Comparison of ENCODE assay signal across 10 mouse cellular contexts in the genomic region with DNA sequence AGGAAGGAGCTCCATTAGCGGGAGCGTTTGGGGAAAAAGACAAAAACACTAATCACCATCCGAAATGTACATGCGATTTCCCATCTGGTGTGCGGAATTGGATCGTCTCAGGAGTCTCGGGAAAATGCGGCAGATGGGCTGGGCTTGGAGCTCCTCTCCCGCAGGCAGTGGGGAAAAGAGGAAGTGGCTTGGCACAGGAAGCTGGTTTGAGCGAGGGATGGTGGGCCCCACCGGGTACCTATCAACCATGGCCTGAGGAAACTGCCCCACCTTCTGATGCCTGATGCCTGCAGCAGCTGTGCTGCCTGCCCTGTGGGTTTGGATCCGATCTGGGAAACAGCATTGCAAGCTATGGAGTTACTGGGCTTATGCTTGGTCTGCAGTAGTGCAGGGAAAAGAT. TPM values are rescaled to one million over a fixed set of nuclear protein-coding genes. Genes with fewer than 3 reads are reported as not detected.
A peak's percentile ranks its signal among the peaks of the same experiment; 100 is the strongest.
DNase-seq lines count a peak whose midpoint lies in the region; ATAC-seq and TF ChIP-seq lines count a peak whose summit lies in the region.
"Had no signal": no experiment of that assay in that cellular context is flagged by ENCODE, and none has a peak within 500 bp of the region (broad histone marks: within the 10 kb centered on the region; RNA-seq: fewer than 3 reads in every experiment).

No protein-coding gene starts in this region.

- H3K4me3 ChIP-seq in forebrain, embryonic 13.5 days = no peak overlapping the region
- H3K4me3 ChIP-seq in forebrain, embryonic 12.5 days (replicated peaks) = no peak overlapping the region
- H3K4me3 ChIP-seq in hindbrain, postnatal 0 days (ENCODE audit: low read length) = no peak overlapping the region
- H3K4me3 ChIP-seq in neural tube, embryonic 13.5 days = no peak overlapping the region

- TF ChIP-seq CTCF in hindbrain, postnatal 0 days (IDR thresholded peaks at IDR 0.05; ENCODE audit: low read depth) = no peak

- H3K27me3 ChIP-seq in forebrain, embryonic 13.5 days = peaks cover 45% of the 10 kb centered on the region
- peaks cover 79% of the 10 kb centered on the region for H3K27me3 ChIP-seq in forebrain, embryonic 12.5 days
- 0 out of 2 replicates have a peak, but pooled peaks cover 7% of the 10 kb centered on the region for H3K27me3 ChIP-seq in hindbrain, postnatal 0 days (ENCODE audit: insufficient read depth, low read length)
- H3K27me3 ChIP-seq in neural tube, embryonic 13.5 days = peaks cover 42% of the 10 kb centered on the region

- no peak overlapping the region for H3K4me2 ChIP-seq in forebrain, embryonic 13.5 days
- no peak overlapping the region for H3K4me2 ChIP-seq in forebrain, embryonic 12.5 days
- no peak overlapping the region for H3K4me2 ChIP-seq in hindbrain, postnatal 0 days (ENCODE audit: low read depth, low read length)
- H3K4me2 ChIP-seq in neural tube, embryonic 13.5 days = no peak overlapping the region

- H3K9me3 ChIP-seq in forebrain, embryonic 13.5 days (replicated peaks) = no peaks in the 10 kb centered on the region
- no peaks in the 10 kb centered on the region for H3K9me3 ChIP-seq in forebrain, embryonic 12.5 days
- H3K9me3 ChIP-seq in hindbrain, postnatal 0 days (ENCODE audit: low read length) = no peaks in the 10 kb centered on the region
- H3K9me3 ChIP-seq in neural tube, embryonic 13.5 days = no peaks in the 10 kb centered on the region

- no peaks in the 10 kb centered on the region for H3K36me3 ChIP-seq in forebrain, embryonic 13.5 days (ENCODE audit: poor library complexity, severe bottlenecking)
- no peaks in the 10 kb centered on the region for H3K36me3 ChIP-seq in forebrain, embryonic 12.5 days (replicated peaks)
- no peaks in the 10 kb centered on the region for H3K36me3 ChIP-seq in hindbrain, postnatal 0 days (ENCODE audit: insufficient read depth, low read length)
- H3K36me3 ChIP-seq in neural tube, embryonic 13.5 days = no peaks in the 10 kb centered on the region

- peak; percentile 72; the same call in 1 of the 2 replicates for ATAC-seq in forebrain, embryonic 13.5 days
- no peak for ATAC-seq in forebrain, embryonic 12.5 days (ENCODE audit: low FRiP score)
- ATAC-seq in hindbrain, postnatal 0 days = 0 out of 2 replicates have a peak, but pooled peaks have one; percentile 38
- ATAC-seq in neural tube, embryonic 13.5 days (ENCODE audit: low read depth) = peak; percentile 61; the same call in 1 of the 2 replicates

- H3K9ac ChIP-seq in forebrain, embryonic 13.5 days = no peak overlapping the region
- H3K9ac ChIP-seq in forebrain, embryonic 12.5 days = no peak overlapping the region
- H3K9ac ChIP-seq in hindbrain, postnatal 0 days (replicated peaks; ENCODE audit: low read length) = no peak overlapping the region
- no peak overlapping the region for H3K9ac ChIP-seq in neural tube, embryonic 13.5 days
- H3K9ac ChIP-seq: liver, embryonic 14.5 days had no signal

- peaks cover 31% of the 10 kb centered on the region for H3K4me1 ChIP-seq in forebrain, embryonic 13.5 days
- peaks cover 28% of the 10 kb centered on the region for H3K4me1 ChIP-seq in forebrain, embryonic 12.5 days
- H3K4me1 ChIP-seq in hindbrain, postnatal 0 days (ENCODE audit: insufficient read depth, low read length) = peaks cover 10% of the 10 kb centered on the region; the same call in 1 of the 2 replicates
- peaks cover 38% of the 10 kb centered on the region for H3K4me1 ChIP-seq in neural tube, embryonic 13.5 days (replicated peaks)

- peak; percentile 30 for DNase-seq in ZHBTc4 (ENCODE audit: low read depth, low spot score)
- DNase-seq in hindbrain, postnatal 0 days (ENCODE audit: low spot score) = peak; percentile 76
- no peak for DNase-seq in kidney, postnatal 14 days
- DNase-seq in thymus, postnatal 36 days = no peak
- DNase-seq in ovary, postnatal 14 days (ENCODE audit: low spot score) = no peak
- DNase-seq: kidney, postnatal 36 days had no signal

- WGBS in forebrain, embryonic 13.5 days = 27% methylated on average over 12 of the region's 12 CpGs
- WGBS in forebrain, embryonic 12.5 days = 38% methylated on average over 12 of the region's 12 CpGs
- 21% methylated on average over 12 of the region's 12 CpGs for WGBS in hindbrain, postnatal 0 days
- WGBS in neural tube, embryonic 13.5 days = 16% methylated on average over 12 of the region's 12 CpGs

- peak overlapping the region; percentile 54 for H3K27ac ChIP-seq in forebrain, embryonic 13.5 days
- no peak overlapping the region for H3K27ac ChIP-seq in forebrain, embryonic 12.5 days
- H3K27ac ChIP-seq in hindbrain, postnatal 0 days = no peak overlapping the region
- peak overlapping the region; percentile 54; the same call in 1 of the 2 replicates for H3K27ac ChIP-seq in neural tube, embryonic 13.5 days (replicated peaks)
- H3K27ac ChIP-seq: liver, embryonic 14.5 days had no signal

RNA-seq across cellular contexts. Expression of a gene that starts 12.4 kb away (rescaled TPM):
- polyA plus RNA-seq in forebrain, embryonic 13.5 days (2015; fragmentation: Nextera tagmentation; extraction: Ambion mirVana) = 4.7 and 4.9 TPM in 2 replicates
- 2.8 and 4.2 TPM in 2 replicates for polyA plus RNA-seq in forebrain, embryonic 12.5 days (2016; fragmentation: Nextera tagmentation; extraction: Ambion mirVana)
- total RNA-seq in hindbrain, postnatal 0 days (2014; rRNA removed) = 30.1 and 32.0 TPM in 2 replicates
- 4.2 TPM in 2 replicates for polyA plus RNA-seq in hindbrain, postnatal 0 days (2015; fragmentation: Nextera tagmentation; extraction: Ambion mirVana)
- polyA plus RNA-seq in neural tube, embryonic 13.5 days (2015; fragmentation: Nextera tagmentation; extraction: Ambion mirVana) = 3.5 and 4.1 TPM in 2 replicates

Comparison
In these comparisons a context has a peak if more than half of its experiments do, and no peak if none do; other contexts are left out.
1. H3K27ac ChIP-seq: peak in forebrain, embryonic 13.5 days (single experiment) and neural tube, embryonic 13.5 days (single experiment); none in forebrain, embryonic 12.5 days (single experiment) and hindbrain, postnatal 0 days (single experiment).
2. DNase-seq: peak in ZHBTc4 (single experiment) and hindbrain, postnatal 0 days (single experiment); none in kidney, postnatal 14 days (single experiment), thymus, postnatal 36 days (0 of 2) and ovary, postnatal 14 days (single experiment).